Mouse (Mus musculus): ENCODE results near the gene Mcm3ap. TPM values are rescaled to one million over a fixed set of nuclear protein-coding genes. Genes with fewer than 3 reads are reported as not detected.

Mcm3ap gene
- total and polyA plus RNA-seq, 3 experiments: 26.4 to 47.8 (median 34.2) TPM

DNA sequence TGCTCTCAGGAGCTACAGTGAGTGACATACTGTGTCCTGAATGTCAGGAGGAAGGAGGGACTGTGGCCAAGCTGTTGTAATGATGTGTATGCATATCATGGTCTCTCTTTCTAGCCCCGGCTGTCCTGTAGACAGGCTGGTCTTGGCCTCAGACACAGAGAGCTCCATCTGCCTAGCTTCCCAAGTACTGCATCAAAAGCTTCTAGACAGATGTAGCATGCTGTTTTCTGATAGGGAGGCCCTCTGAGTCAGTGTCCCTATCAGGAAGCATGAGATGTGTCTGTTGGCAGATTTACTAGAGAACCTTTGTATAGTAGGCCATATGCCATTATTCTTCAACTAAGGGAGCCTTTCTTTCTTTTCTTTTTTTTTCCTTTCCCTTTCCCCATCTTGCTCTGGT, 24.8 kb downstream of the Mcm3ap start:
- no peak overlapping the region for H3K4me3 ChIP-seq (replicated peaks in 1 of 3; ENCODE audit: low read depth in 2 of 3, low read length in 2 of 3, poor library complexity in 1 of 3)
- no peak overlapping the region for H3K27ac ChIP-seq (ENCODE audit: insufficient read depth, low read depth)
- dilution Hi-C loops (cut with MboI; ENCODE audit: extremely low pct_ligation_motif_present, extremely low pct_unique_long_range_greater_than_20kb, low sequenced_read_pairs): no loop called here

DNA sequence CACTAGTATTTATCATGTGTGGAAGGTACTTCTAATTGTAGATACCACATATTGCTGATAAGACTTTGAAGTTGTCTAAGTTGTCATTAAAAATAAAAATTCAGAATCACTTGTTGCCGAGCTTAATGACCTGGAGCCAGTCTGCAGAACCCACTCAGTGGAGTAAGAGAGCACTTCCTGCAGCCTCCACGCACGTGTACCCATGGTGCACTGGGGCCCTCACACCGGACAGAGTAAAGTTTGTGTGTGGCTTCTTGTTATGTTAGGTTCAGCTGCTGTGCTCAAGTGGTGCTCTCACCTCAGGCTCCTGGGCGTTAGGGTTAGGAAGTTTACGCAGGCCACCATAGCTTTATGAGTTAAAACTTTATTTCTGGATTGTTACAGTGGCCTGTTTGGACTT, 26.8 kb downstream of the Mcm3ap start:
- Histone ChIP-seq H3K4me1 (ENCODE audit: control insufficient read depth in 1 of 2, insufficient read depth in 2 of 2) (no peaks in the 10 kb centered on the region), H3K4me3 (replicated peaks in 1 of 3; ENCODE audit: low read depth in 2 of 3, low read length in 2 of 3, poor library complexity in 1 of 3) (no peak overlapping the region), H3K79me2 (replicated peaks; ENCODE audit: control insufficient read depth, extremely low read depth, insufficient read depth, poor library complexity, severe bottlenecking) (no peaks in the 10 kb centered on the region), H3K9ac (ENCODE audit: insufficient read depth, low read depth) (no peak overlapping the region), H3K4me2 (ENCODE audit: insufficient read depth, low read depth, poor library complexity, severe bottlenecking) (no peak overlapping the region), H3K27me3 (replicated peaks) (no peaks in the 10 kb centered on the region), H3K9me3 (replicated peaks; ENCODE audit: low read length) (no peaks in the 10 kb centered on the region), H3K27ac (ENCODE audit: insufficient read depth, low read depth) (no peak overlapping the region), H3K36me3 (replicated peaks in 1 of 2; ENCODE audit: control insufficient read depth in 1 of 2, insufficient read depth in 1 of 2, low read length in 1 of 2) (peaks cover 65 to 90% of the 10 kb centered on the region in 2 experiments)
- in situ Hi-C loops (cut with MboI; ENCODE audit: low pct_ligation_motif_present, low pct_unique_long_range_greater_than_20kb, low sequenced_read_pairs) (no loop called here), dilution Hi-C loops (cut with MboI; ENCODE audit: extremely low pct_ligation_motif_present, extremely low pct_unique_long_range_greater_than_20kb, low sequenced_read_pairs) (no loop called here)
- no peak for TF ChIP-seq SMC3 (IDR thresholded peaks at IDR 0.05; ENCODE audit: low read depth, low read length)
- no peak for TF ChIP-seq SIN3A (IDR thresholded peaks at IDR 0.05; ENCODE audit: low read length)
- no peak for TF ChIP-seq POLR2AphosphoS2 (IDR thresholded peaks at IDR 0.05; ENCODE audit: low read depth, low read length)
- TF ChIP-seq USF1 (IDR thresholded peaks at IDR 0.05; ENCODE audit: low read depth, low read length): no peak
- no peak for TF ChIP-seq RAD21 (IDR thresholded peaks at IDR 0.05; ENCODE audit: low read depth, low read length)
- no peak for TF ChIP-seq NRF1 (IDR thresholded peaks at IDR 0.05; ENCODE audit: low read depth, low read length)
- DNase-seq (ENCODE audit: extremely low read depth): no peak

More for the DNA sequence above, 24.8 kb downstream of the Mcm3ap start:
- peaks cover 68 to 90% of the 10 kb centered on the region in 2 experiments for H3K36me3 ChIP-seq (replicated peaks in 1 of 2; ENCODE audit: control insufficient read depth in 1 of 2, insufficient read depth in 1 of 2, low read length in 1 of 2)
- H3K9me3 ChIP-seq (replicated peaks; ENCODE audit: low read length): no peaks in the 10 kb centered on the region
- no peaks in the 10 kb centered on the region for H3K27me3 ChIP-seq (replicated peaks)
- H3K9ac ChIP-seq (ENCODE audit: insufficient read depth, low read depth): no peak overlapping the region
- in situ Hi-C loops (cut with MboI; ENCODE audit: low pct_ligation_motif_present, low pct_unique_long_range_greater_than_20kb, low sequenced_read_pairs): no loop called here
- DNase-seq (ENCODE audit: extremely low read depth): no peak
- no peak overlapping the region for H3K4me2 ChIP-seq (ENCODE audit: insufficient read depth, low read depth, poor library complexity, severe bottlenecking)
- no peaks in the 10 kb centered on the region for H3K4me1 ChIP-seq (ENCODE audit: control insufficient read depth in 1 of 2, insufficient read depth in 2 of 2)
- TF ChIP-seq RCOR1 (conservative IDR thresholded peaks at IDR 0.05; ENCODE audit: low read depth, low read length) (no peak), ZKSCAN1 (IDR thresholded peaks at IDR 0.05; ENCODE audit: borderline replicate concordance, low read depth, low read length) (no peak), CTCF (conservative IDR thresholded peaks at IDR 0.05 in 1 of 2, IDR thresholded peaks at IDR 0.05 in 1 of 2; ENCODE audit: low read depth in 2 of 2, low read length in 2 of 2) (no peak; a peak in 1 of 4 replicates), POLR2AphosphoS2 (IDR thresholded peaks at IDR 0.05; ENCODE audit: low read depth, low read length) (no peak), NRF1 (IDR thresholded peaks at IDR 0.05; ENCODE audit: low read depth, low read length) (no peak), E2F4 (IDR thresholded peaks at IDR 0.05; ENCODE audit: insufficient replicate concordance, low read depth, low read length) (no peak), ZMIZ1 (IDR thresholded peaks at IDR 0.05; ENCODE audit: low read depth, low read length) (no peak), ZNF384 (IDR thresholded peaks at IDR 0.05; ENCODE audit: low read depth, low read length) (no peak), USF2 (conservative IDR thresholded peaks at IDR 0.05; ENCODE audit: low read depth, low read length) (no peak), SMC3 (IDR thresholded peaks at IDR 0.05; ENCODE audit: low read depth, low read length) (no peak), TCF12 (IDR thresholded peaks at IDR 0.05; ENCODE audit: low read depth, low read length) (no peak), HCFC1 (IDR thresholded peaks at IDR 0.05; ENCODE audit: low read depth, low read length) (no peak)
- H3K79me2 ChIP-seq (replicated peaks; ENCODE audit: control insufficient read depth, extremely low read depth, insufficient read depth, poor library complexity, severe bottlenecking): no peaks in the 10 kb centered on the region
